Mouse (Mus musculus): Measurements from ENCODE around the gene Man1b1. TPM values are rescaled to one million over a fixed set of nuclear protein-coding genes. Genes with fewer than 3 reads are reported as not detected.

Man1b1 gene
- polyA plus RNA-seq, 1 experiment from 2014 or later = 97.6 TPM

- Histone ChIP-seq H3K4me2 (ENCODE audit: low read depth, severe bottlenecking) (no peak overlapping the region), H3K9ac (ENCODE audit: low read length) (no peak overlapping the region), H3K4me3 (ENCODE audit: low read depth, low read length) (no peak overlapping the region), H3K36me3 (ENCODE audit: control insufficient read depth, insufficient read depth, low read length) (peaks cover 62% of the 10 kb centered on the region), H3K9me3 (ENCODE audit: control insufficient read depth, low read length) (no peaks in the 10 kb centered on the region), H3K27ac (replicated peaks; ENCODE audit: low read depth, low read length) (no peak overlapping the region), H3K4me1 (ENCODE audit: control insufficient read depth, insufficient read depth, low read length) (no peaks in the 10 kb centered on the region), H3K27me3 (ENCODE audit: control insufficient read depth, insufficient read depth, low read length) (no peaks in the 10 kb centered on the region)
- DNase-seq (ENCODE audit: low spot score) = no peak
- WGBS = 94% methylated on average over 7 of the region's 7 CpGs
- ATAC-seq (ENCODE audit: insufficient number of reproducible peaks, low FRiP score, low TSS enrichment, low read depth) = no peak
Observed at GRCm38 (mm10) chr2:25348162-25348561, 16.0 kb downstream of the Man1b1 start.

GRCm38 (mm10) chr2:25349499-25349898 lies 17.4 kb downstream of the Man1b1 start:
- no peak overlapping the region for H3K4me3 ChIP-seq (ENCODE audit: low read depth, low read length)
- no peak overlapping the region for H3K4me2 ChIP-seq (ENCODE audit: low read depth, severe bottlenecking)
- peaks cover 54% of the 10 kb centered on the region for H3K36me3 ChIP-seq (ENCODE audit: control insufficient read depth, insufficient read depth, low read length)
- H3K4me1 ChIP-seq (ENCODE audit: control insufficient read depth, insufficient read depth, low read length) = no peaks in the 10 kb centered on the region
- ATAC-seq (ENCODE audit: insufficient number of reproducible peaks, low FRiP score, low TSS enrichment, low read depth) = no peak
- H3K27me3 ChIP-seq (ENCODE audit: control insufficient read depth, insufficient read depth, low read length) = no peaks in the 10 kb centered on the region
- no peak overlapping the region for H3K27ac ChIP-seq (replicated peaks; ENCODE audit: low read depth, low read length)
- H3K9ac ChIP-seq (ENCODE audit: low read length) = no peak overlapping the region
- H3K9me3 ChIP-seq (ENCODE audit: control insufficient read depth, low read length) = no peaks in the 10 kb centered on the region
- DNase-seq (ENCODE audit: low spot score) = no peak
- 95% methylated on average over 4 of the region's 4 CpGs for WGBS

GRCm38 (mm10) chr2:25350701-25351100 lies 18.6 kb downstream of the Man1b1 start:
- Histone ChIP-seq H3K27me3 (ENCODE audit: control insufficient read depth, insufficient read depth, low read length) (no peaks in the 10 kb centered on the region), H3K36me3 (ENCODE audit: control insufficient read depth, insufficient read depth, low read length) (peaks cover 45% of the 10 kb centered on the region), H3K27ac (replicated peaks; ENCODE audit: low read depth, low read length) (no peak overlapping the region), H3K4me2 (ENCODE audit: low read depth, severe bottlenecking) (no peak overlapping the region), H3K4me1 (ENCODE audit: control insufficient read depth, insufficient read depth, low read length) (peaks cover 3% of the 10 kb centered on the region; the same call in 1 of the 2 replicates), H3K9me3 (ENCODE audit: control insufficient read depth, low read length) (no peaks in the 10 kb centered on the region), H3K9ac (ENCODE audit: low read length) (no peak overlapping the region), H3K4me3 (ENCODE audit: low read depth, low read length) (no peak overlapping the region)
- DNase-seq (ENCODE audit: low spot score) (no peak), ATAC-seq (ENCODE audit: insufficient number of reproducible peaks, low FRiP score, low TSS enrichment, low read depth) (no peak)
- 96% methylated on average over 3 of the region's 3 CpGs for WGBS

GRCm38 (mm10) chr2:25354211-25354610 lies 22.1 kb downstream of the Man1b1 start:
- Histone ChIP-seq H3K4me3 (ENCODE audit: low read depth, low read length) (no peak overlapping the region), H3K36me3 (ENCODE audit: control insufficient read depth, insufficient read depth, low read length) (peaks cover 27% of the 10 kb centered on the region), H3K4me1 (ENCODE audit: control insufficient read depth, insufficient read depth, low read length) (peaks cover 8% of the 10 kb centered on the region), H3K9me3 (ENCODE audit: control insufficient read depth, low read length) (no peaks in the 10 kb centered on the region), H3K9ac (ENCODE audit: low read length) (no peak overlapping the region), H3K4me2 (ENCODE audit: low read depth, severe bottlenecking) (no peak overlapping the region), H3K27me3 (ENCODE audit: control insufficient read depth, insufficient read depth, low read length) (no peaks in the 10 kb centered on the region), H3K27ac (replicated peaks; ENCODE audit: low read depth, low read length) (no peak overlapping the region)
- DNase-seq (ENCODE audit: low spot score) (no peak), ATAC-seq (ENCODE audit: insufficient number of reproducible peaks, low FRiP score, low TSS enrichment, low read depth) (no peak)
- WGBS = 84% methylated on average over 6 of the region's 6 CpGs

- peak overlapping the region; percentile 88 for H3K4me2 ChIP-seq (ENCODE audit: low read depth, severe bottlenecking)
- WGBS = 36% methylated on average over 18 of the region's 18 CpGs
- peak overlapping the region; percentile 62; the same call in 1 of the 2 replicates for H3K9ac ChIP-seq (ENCODE audit: low read length)
- no peaks in the 10 kb centered on the region for H3K27me3 ChIP-seq (ENCODE audit: control insufficient read depth, insufficient read depth, low read length)
- H3K4me1 ChIP-seq (ENCODE audit: control insufficient read depth, insufficient read depth, low read length) = peaks cover 8% of the 10 kb centered on the region
- ATAC-seq (ENCODE audit: insufficient number of reproducible peaks, low FRiP score, low TSS enrichment, low read depth) (no peak; the same call in 1 of the 2 replicates), DNase-seq (ENCODE audit: low spot score) (no peak)
- H3K9me3 ChIP-seq (ENCODE audit: control insufficient read depth, low read length) = no peaks in the 10 kb centered on the region
- H3K4me3 ChIP-seq (ENCODE audit: low read depth, low read length) = peak overlapping the region; percentile 42
- H3K36me3 ChIP-seq (ENCODE audit: control insufficient read depth, insufficient read depth, low read length) = peaks cover 15% of the 10 kb centered on the region
- no peak overlapping the region for H3K27ac ChIP-seq (replicated peaks; ENCODE audit: low read depth, low read length)
Observed at GRCm38 (mm10) chr2:25355419-25356066, 23.4 kb downstream of the Man1b1 start.

GRCm38 (mm10) chr2:25356208-25357079 lies 24.3 kb downstream of the Man1b1 start, which contains the start of gene Dpp7:
Gene Dpp7 (minus strand): TSS chr2:25356359.
- DNase-seq (ENCODE audit: low spot score) (peak; percentile 92), ATAC-seq (ENCODE audit: insufficient number of reproducible peaks, low FRiP score, low TSS enrichment, low read depth) (peak; percentile 79)
- 5% methylated on average over 13 of the region's 13 CpGs for WGBS
- peaks cover 7% of the 10 kb centered on the region for H3K36me3 ChIP-seq (ENCODE audit: control insufficient read depth, insufficient read depth, low read length)
- peak within 1 kb of the TSS; percentile 88 for H3K4me2 ChIP-seq (ENCODE audit: low read depth, severe bottlenecking)
- H3K27ac ChIP-seq (replicated peaks; ENCODE audit: low read depth, low read length) = no peak within 1 kb of the TSS
- peak within 1 kb of the TSS; percentile 62 for H3K9ac ChIP-seq (ENCODE audit: low read length)
- H3K9me3 ChIP-seq (ENCODE audit: control insufficient read depth, low read length) = no peaks in the 10 kb centered on the region
- H3K4me1 ChIP-seq (ENCODE audit: control insufficient read depth, insufficient read depth, low read length) = peaks cover 8% of the 10 kb centered on the region
- peak within 1 kb of the TSS; percentile 42 for H3K4me3 ChIP-seq (ENCODE audit: low read depth, low read length)
- H3K27me3 ChIP-seq (ENCODE audit: control insufficient read depth, insufficient read depth, low read length) = no peaks in the 10 kb centered on the region

GRCm38 (mm10) chr2:25359848-25360247 lies 27.7 kb downstream of the Man1b1 start:
- WGBS = 78% methylated on average over 4 of the region's 4 CpGs
- H3K4me2 ChIP-seq (ENCODE audit: low read depth, severe bottlenecking) = no peak overlapping the region
- no peaks in the 10 kb centered on the region for H3K9me3 ChIP-seq (ENCODE audit: control insufficient read depth, low read length)
- peaks cover 8% of the 10 kb centered on the region for H3K4me1 ChIP-seq (ENCODE audit: control insufficient read depth, insufficient read depth, low read length)
- H3K27me3 ChIP-seq (ENCODE audit: control insufficient read depth, insufficient read depth, low read length) = peaks cover 9% of the 10 kb centered on the region; the same call in 1 of the 2 replicates
- ATAC-seq (ENCODE audit: insufficient number of reproducible peaks, low FRiP score, low TSS enrichment, low read depth) (no peak), DNase-seq (ENCODE audit: low spot score) (no peak)
- H3K4me3 ChIP-seq (ENCODE audit: low read depth, low read length) = no peak overlapping the region
- no peaks in the 10 kb centered on the region for H3K36me3 ChIP-seq (ENCODE audit: control insufficient read depth, insufficient read depth, low read length)
- H3K9ac ChIP-seq (ENCODE audit: low read length) = no peak overlapping the region
- H3K27ac ChIP-seq (replicated peaks; ENCODE audit: low read depth, low read length) = no peak overlapping the region

- no peaks in the 10 kb centered on the region; the same call in 1 of the 2 replicates for H3K36me3 ChIP-seq (ENCODE audit: control insufficient read depth, insufficient read depth, low read length)
- DNase-seq (ENCODE audit: low spot score) (no peak), ATAC-seq (ENCODE audit: insufficient number of reproducible peaks, low FRiP score, low TSS enrichment, low read depth) (no peak)
- H3K4me2 ChIP-seq (ENCODE audit: low read depth, severe bottlenecking) = no peak overlapping the region
- no peak overlapping the region for H3K4me3 ChIP-seq (ENCODE audit: low read depth, low read length)
- WGBS = 64% methylated on average over 13 of the region's 13 CpGs
- peaks cover 18% of the 10 kb centered on the region for H3K27me3 ChIP-seq (ENCODE audit: control insufficient read depth, insufficient read depth, low read length)
- 0 out of 2 replicates have a peak, but pooled peaks cover 3% of the 10 kb centered on the region for H3K4me1 ChIP-seq (ENCODE audit: control insufficient read depth, insufficient read depth, low read length)
- no peak overlapping the region for H3K27ac ChIP-seq (replicated peaks; ENCODE audit: low read depth, low read length)
- no peak overlapping the region for H3K9ac ChIP-seq (ENCODE audit: low read length)
- H3K9me3 ChIP-seq (ENCODE audit: control insufficient read depth, low read length) = no peaks in the 10 kb centered on the region
Observed at GRCm38 (mm10) chr2:25363478-25364178, 31.5 kb downstream of the Man1b1 start.

All from limb, embryonic 11.5 days (tissue).